Mouse (Mus musculus) CD8-positive naive resting alpha-beta T cell, adult 2 months (primary cell): Measurements from ENCODE around the gene Pdhx.

ENCODE experiments used
- DNase-seq, 2 experiments: peaks; one replicate each; pipeline ENCODE4 v3.0.0; 2022; ENCODE audit warnings: low read depth in 2 of 2, low spot score in 2 of 2

Pdhx gene

DNA sequence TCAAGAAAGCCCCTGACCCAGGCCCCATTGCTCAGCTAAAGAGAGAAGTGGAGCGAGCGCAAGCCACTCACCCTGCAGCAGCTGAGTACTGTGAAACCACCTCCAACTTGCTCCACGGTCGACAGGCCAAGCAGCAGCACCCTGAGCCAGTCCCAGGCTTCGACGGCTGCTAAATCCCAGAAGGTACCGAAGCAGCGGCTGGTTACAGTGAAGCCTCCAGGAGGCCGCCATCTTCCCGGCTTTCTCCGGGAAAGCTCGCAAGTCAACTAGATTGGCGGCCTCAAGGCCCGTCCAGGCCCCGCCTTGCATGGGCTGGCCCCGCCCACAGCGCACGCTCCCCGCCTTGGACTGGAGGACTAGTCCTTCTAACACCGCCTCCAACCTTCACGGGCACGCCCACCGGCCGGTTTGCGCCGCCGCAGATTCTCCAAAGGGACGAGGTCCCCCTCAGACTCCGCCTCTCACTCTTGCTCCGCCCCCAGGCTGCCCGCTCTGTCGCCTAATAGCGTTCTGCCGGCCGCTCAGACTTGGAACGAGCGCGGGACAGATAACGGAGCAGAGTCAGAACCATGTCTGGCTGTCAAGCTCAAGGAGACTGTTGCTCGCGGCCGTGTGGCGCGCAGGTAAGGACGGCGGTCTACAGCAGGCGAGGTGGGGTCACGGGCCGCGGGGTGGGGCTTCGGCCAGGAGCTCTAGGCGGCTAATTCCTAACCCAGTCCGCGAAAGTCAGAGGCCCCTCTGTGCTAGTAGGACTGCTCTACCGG is at the start of gene Pdhx, which contains the start of gene Apip:
TSS of gene Pdhx (minus strand) at position 295 of the 764 bp plus-strand sequence.
TSS of gene Apip (plus strand) at position 457 of the 764 bp plus-strand sequence.
- peak; percentile 100 for DNase-seq

GRCm38 (mm10) chr2:103119197-103119854 is 46.0 kb upstream of the Pdhx start:
- no peak for DNase-seq

GRCm38 (mm10) chr2:103118324-103119196 is 45.2 kb upstream of the Pdhx start:
- DNase-seq, result no peak

DNA sequence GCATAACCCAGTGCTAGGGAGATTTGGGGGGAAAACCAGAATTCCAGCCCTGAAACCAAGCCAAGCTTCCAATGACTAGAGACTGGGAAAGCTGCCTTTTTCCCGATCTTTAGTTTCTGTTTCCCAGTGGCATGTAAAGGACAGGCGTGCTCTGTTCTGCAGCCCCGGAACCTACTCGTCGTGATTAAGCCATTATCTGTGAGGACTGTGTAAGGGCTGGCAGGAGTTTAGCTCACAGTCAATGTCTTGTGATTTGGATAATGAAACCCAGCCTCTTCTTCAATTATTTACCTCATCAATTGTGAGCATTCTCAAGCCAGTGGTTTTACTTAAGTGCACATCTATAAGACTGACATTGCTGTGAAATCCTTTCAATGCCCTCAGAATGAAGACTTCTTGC is 43.9 kb upstream of the Pdhx start:
- no peak for DNase-seq

GRCm38 (mm10) chr2:103111669-103112068 is 38.4 kb upstream of the Pdhx start:
- DNase-seq, result no peak

- no peak for DNase-seq
These were observed 32.9 kb upstream of the Pdhx start for GRCm38 (mm10) chr2:103106172-103106571.

GRCm38 (mm10) chr2:103102595-103102994 is 29.3 kb upstream of the Pdhx start:
- DNase-seq, result no peak

- DNase-seq, result no peak
These were observed 16.2 kb upstream of the Pdhx start for GRCm38 (mm10) chr2:103089521-103089920.

- DNase-seq, result no peak
These were observed 14.8 kb upstream of the Pdhx start for GRCm38 (mm10) chr2:103088099-103088498.

DNA sequence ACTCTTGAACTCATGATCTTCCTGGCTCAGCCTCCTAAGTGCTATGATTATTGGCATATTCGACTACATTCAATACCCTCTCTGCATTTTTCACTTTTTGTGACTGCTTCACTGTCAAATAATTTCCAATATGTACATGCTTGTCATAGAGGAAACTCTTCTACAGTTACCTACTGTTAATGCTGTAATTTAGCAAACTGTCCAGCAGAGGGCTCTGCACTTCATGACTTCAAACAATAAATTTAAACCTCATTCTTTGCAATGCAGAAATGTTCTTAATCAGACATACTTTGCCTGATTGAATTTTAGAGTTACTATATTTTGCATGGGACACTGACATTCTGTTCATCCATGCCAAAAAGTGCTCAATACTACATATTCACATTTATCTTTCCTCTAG is 13.1 kb upstream of the Pdhx start:
- no peak for DNase-seq

- no peak for DNase-seq
These were observed 12.3 kb upstream of the Pdhx start for GRCm38 (mm10) chr2:103085633-103086032.

DNA sequence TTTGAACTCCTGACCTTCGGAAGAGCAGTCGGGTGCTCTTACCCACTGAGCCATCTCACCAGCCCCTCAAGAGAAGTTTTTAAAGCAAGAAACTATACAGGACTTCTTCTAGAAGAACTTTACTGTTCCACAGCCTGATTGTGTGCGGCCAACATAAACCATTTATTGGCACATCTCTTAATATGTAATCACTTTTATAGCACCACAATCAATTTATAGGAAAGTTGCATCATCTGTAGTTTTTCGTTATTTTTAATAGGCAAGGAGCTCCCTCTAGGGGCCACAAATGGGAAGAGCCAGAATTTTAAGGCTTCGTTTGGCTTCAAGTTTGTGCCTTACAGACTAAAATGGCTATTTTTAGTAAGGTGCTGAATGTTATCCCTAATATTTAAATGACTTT is 11.1 kb upstream of the Pdhx start:
- peak in 1 of 2 experiments; percentile 21 for DNase-seq

DNA sequence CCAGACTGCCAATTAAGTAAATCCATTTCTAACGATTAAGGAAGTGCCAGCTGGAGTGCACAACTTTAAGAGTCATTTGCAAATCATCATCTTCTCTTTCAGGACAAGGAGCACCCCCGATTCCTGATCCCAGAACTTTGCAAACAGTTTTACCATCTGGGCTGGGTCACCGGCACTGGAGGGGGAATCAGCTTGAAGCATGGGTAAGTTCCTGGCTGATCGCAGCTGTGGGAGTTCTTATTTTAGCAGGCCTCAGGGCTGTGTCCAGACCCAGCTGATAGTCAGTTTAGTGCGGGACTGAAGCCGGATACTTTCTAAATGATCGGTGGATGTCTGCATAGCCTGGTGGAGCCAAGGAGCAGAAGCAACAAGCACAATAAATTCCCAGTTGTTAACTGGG is 9.5 kb upstream of the Pdhx start:
- no peak for DNase-seq

- DNase-seq, result no peak
These were observed 8.4 kb upstream of the Pdhx start for GRCm38 (mm10) chr2:103081706-103082105.

DNA sequence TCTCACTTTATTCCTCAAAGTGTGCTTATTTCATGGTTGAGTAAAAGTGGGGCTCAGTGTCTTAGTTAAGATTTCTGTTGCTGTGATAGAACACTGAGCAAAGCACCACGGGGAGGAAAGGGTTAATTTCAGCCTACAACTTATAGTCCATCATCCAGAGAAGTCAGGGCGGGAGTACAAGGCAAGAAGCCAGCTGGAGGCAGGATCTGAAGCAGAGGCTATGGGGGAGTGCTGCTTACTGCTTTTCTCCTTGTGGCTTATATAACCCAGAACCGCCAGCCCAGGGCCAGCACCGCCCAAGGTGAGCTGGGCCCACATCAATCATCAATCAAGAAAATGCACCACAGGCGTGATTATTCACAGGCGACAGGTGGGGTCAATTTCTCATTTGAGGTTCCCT is 7.8 kb upstream of the Pdhx start:
- DNase-seq, result no peak

- no peak for DNase-seq
These were observed 2.7 kb downstream of the Pdhx start for GRCm38 (mm10) chr2:103070586-103070985.

DNA sequence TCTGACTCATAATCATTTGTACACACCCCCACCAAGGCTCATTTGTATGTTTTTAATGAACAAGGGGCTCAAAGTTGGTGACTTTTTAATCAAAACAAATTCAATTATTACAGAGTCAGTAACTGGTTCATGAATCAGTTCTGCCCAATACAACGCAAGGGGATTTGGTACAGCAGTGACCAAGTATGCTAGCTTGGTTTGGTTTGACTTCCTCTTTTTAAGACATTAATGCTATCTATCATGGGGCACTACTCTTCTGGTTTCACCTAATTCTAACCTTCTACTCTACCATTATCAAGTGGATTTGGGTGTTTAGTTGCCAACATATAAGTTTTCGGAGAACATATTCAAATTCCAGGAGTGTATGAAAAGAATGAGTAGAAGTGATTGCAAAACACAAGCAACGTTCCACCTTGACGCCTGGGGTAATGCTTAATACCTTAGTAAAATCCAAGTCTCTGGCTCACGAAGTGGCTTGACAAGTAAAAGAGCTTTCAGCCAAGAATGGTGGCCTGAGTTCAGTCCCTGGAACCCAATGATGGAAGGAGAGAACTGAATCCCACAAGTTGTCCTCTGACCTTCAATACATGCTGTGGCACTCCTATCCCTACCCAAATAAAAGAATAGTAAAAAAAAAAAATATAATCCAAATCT is 3.4 kb downstream of the Pdhx start:
- no peak for DNase-seq

- DNase-seq, result no peak
These were observed 4.7 kb downstream of the Pdhx start for GRCm38 (mm10) chr2:103068602-103069001.

- no peak for DNase-seq
These were observed 5.6 kb downstream of the Pdhx start for GRCm38 (mm10) chr2:103067552-103068207.

DNA sequence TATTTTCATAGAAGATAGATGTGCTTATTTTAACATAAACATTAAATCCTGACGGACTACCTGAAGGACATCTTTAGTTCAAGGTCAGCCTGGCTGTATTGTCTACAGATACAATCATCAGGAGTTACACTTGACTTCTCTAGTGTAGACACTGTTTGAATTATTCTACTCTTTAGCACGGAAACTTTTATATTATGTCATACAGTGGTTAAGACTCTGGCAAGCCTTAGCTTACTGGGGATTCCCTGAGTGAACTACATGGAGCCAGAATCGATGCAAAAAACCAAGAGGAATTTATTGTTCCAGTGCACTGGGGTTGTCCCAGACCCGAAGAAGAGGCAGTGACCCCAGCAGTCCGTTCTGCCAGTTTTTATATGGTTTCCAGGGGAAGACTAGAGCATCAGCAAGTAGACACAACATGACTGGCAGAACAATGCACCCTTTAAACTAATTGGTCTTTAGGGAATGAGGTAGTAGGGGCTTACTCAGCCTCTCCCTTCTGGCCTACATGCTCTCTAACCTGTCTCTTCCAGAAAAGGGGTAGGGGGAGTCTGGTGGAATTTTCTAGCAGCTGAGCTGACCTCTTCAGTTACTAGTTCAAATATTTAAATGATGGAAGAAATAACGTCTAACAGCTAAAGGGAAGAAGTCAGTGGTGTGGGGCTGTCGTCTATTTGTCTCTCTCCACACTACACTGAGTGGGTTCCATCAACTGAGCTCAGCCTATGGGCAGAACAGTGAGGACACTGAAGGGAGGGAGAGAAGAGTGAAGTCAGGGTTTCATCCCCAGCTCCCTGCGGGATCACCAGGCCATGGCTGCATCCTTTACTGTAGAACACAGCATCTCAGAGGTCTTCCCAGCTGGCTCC is 6.4 kb downstream of the Pdhx start:
- DNase-seq, result no peak
